Mouse (Mus musculus): ENCODE measurements around the gene Ppih.

- TF ChIP-seq GATA1 (IDR thresholded peaks at IDR 0.05; ENCODE audit: borderline replicate concordance, low read length) (no peak), FLI1 (IDR thresholded peaks at IDR 0.05; ENCODE audit: low read length) (no peak)
Measured at GRCm38 (mm10) chr4:119333487-119333886, 13.1 kb upstream of the Ppih start.
